Comparison of ENCODE assay signal across 15 mouse cellular contexts in genomic region chr11:36168921-36169537, GRCm38 (mm10).
DNase-seq lines count a peak whose midpoint lies in the region; ATAC-seq and TF ChIP-seq lines count a peak whose summit lies in the region.
"Had no signal": no experiment of that assay in that cellular context is flagged by ENCODE, and none has a peak within 500 bp of the region (broad histone marks: within the 10 kb centered on the region; RNA-seq: fewer than 3 reads in every experiment).

No protein-coding gene starts in this region.

- H3K36me3 ChIP-seq in heart, embryonic 11.5 days (ENCODE audit: control insufficient read depth, insufficient read depth, low read length), result no peaks in the 10 kb centered on the region
- H3K36me3 ChIP-seq in midbrain, embryonic 11.5 days (ENCODE audit: control insufficient read depth, insufficient read depth, low read length), result no peaks in the 10 kb centered on the region
- no peaks in the 10 kb centered on the region for H3K36me3 ChIP-seq in midbrain, postnatal 0 days (ENCODE audit: insufficient read depth, low read length)
- H3K36me3 ChIP-seq: embryonic facial prominence, embryonic 15.5 days; neural tube, embryonic 12.5 days had no signal

- DNase-seq in heart, postnatal 10 days, result peak; percentile 6 to 10
- DNase-seq in midbrain, embryonic 11.5 days (ENCODE audit: low spot score, missing footprints), result peak; percentile 78
- no peak for DNase-seq in midbrain, postnatal 0 days (ENCODE audit: low spot score)
- DNase-seq in gonadal fat pad, adult 2 months (ENCODE audit: low read depth), result peak; percentile 62
- DNase-seq in MN1 (ENCODE audit: low spot score), result no peak
- no peak for DNase-seq in frontal cortex, postnatal 14 days (ENCODE audit: low spot score in 2 of 2)
- DNase-seq: cerebellum, postnatal 25 days; kidney, postnatal 14 days had no signal

- no peaks in the 10 kb centered on the region for H3K4me1 ChIP-seq in heart, embryonic 11.5 days (ENCODE audit: control insufficient read depth, insufficient read depth, low read length)
- H3K4me1 ChIP-seq in midbrain, embryonic 11.5 days (ENCODE audit: control insufficient read depth, insufficient read depth, low read length), result no peaks in the 10 kb centered on the region
- H3K4me1 ChIP-seq in midbrain, postnatal 0 days (ENCODE audit: insufficient read depth, low read length), result no peaks in the 10 kb centered on the region
- H3K4me1 ChIP-seq: neural tube, embryonic 12.5 days had no signal

- no peak overlapping the region for H3K4me2 ChIP-seq in heart, embryonic 11.5 days
- H3K4me2 ChIP-seq in midbrain, embryonic 11.5 days, result no peak overlapping the region
- H3K4me2 ChIP-seq in midbrain, postnatal 0 days (ENCODE audit: low read depth, low read length, poor library complexity, severe bottlenecking), result no peak overlapping the region
- H3K4me2 ChIP-seq: embryonic facial prominence, embryonic 15.5 days; neural tube, embryonic 12.5 days had no signal

- no peaks in the 10 kb centered on the region for H3K9me3 ChIP-seq in heart, embryonic 11.5 days (replicated peaks; ENCODE audit: control insufficient read depth, low read length)
- no peaks in the 10 kb centered on the region for H3K9me3 ChIP-seq in midbrain, embryonic 11.5 days (ENCODE audit: control insufficient read depth, low read length)
- H3K9me3 ChIP-seq in midbrain, postnatal 0 days (ENCODE audit: low read length), result no peaks in the 10 kb centered on the region
- H3K9me3 ChIP-seq: embryonic facial prominence, embryonic 15.5 days; midbrain, embryonic 10.5 days; neural tube, embryonic 12.5 days had no signal

- H3K4me3 ChIP-seq in heart, embryonic 11.5 days (ENCODE audit: low read depth, low read length), result no peak overlapping the region
- H3K4me3 ChIP-seq in midbrain, embryonic 11.5 days (ENCODE audit: low read depth, low read length), result no peak overlapping the region
- H3K4me3 ChIP-seq in midbrain, postnatal 0 days (ENCODE audit: low read depth, low read length), result no peak overlapping the region
- H3K4me3 ChIP-seq: embryonic facial prominence, embryonic 15.5 days; midbrain, embryonic 10.5 days; neural tube, embryonic 12.5 days had no signal

- intact Hi-C loops in heart, postnatal 10 days (cut with DNase I), result no loop called here

- no peak for ATAC-seq in heart, embryonic 11.5 days (replicated peaks; ENCODE audit: insufficient number of reproducible peaks, low FRiP score, low TSS enrichment)
- no peak for ATAC-seq in midbrain, embryonic 11.5 days (ENCODE audit: low FRiP score)
- no peak for ATAC-seq in midbrain, postnatal 0 days (ENCODE audit: low FRiP score)
- ATAC-seq: CD4-positive, CD25-positive, alpha-beta regulatory T cell, adult 4 months; inflammation-experienced regulatory T-cells, adult 6 months had no signal

- no peaks in the 10 kb centered on the region for H3K27me3 ChIP-seq in heart, embryonic 11.5 days (ENCODE audit: control insufficient read depth, insufficient read depth, low read length)
- no peaks in the 10 kb centered on the region for H3K27me3 ChIP-seq in midbrain, embryonic 11.5 days (ENCODE audit: control insufficient read depth, insufficient read depth, low read length)
- no peaks in the 10 kb centered on the region for H3K27me3 ChIP-seq in midbrain, postnatal 0 days (ENCODE audit: insufficient read depth, low read length)
- H3K27me3 ChIP-seq: embryonic facial prominence, embryonic 15.5 days; neural tube, embryonic 12.5 days had no signal

- TF ChIP-seq CTCF in midbrain, postnatal 0 days (IDR thresholded peaks at IDR 0.05), result no peak

- WGBS in heart, embryonic 11.5 days (ENCODE audit: insufficient replicate concordance), result 88% methylated on average over 6 of the region's 6 CpGs
- 90% methylated on average over 6 of the region's 6 CpGs for WGBS in midbrain, embryonic 11.5 days
- 91% methylated on average over 6 of the region's 6 CpGs for WGBS in midbrain, postnatal 0 days

- H3K9ac ChIP-seq in heart, embryonic 11.5 days (ENCODE audit: low read depth, low read length), result no peak overlapping the region
- no peak overlapping the region for H3K9ac ChIP-seq in midbrain, embryonic 11.5 days (ENCODE audit: low read length)
- no peak overlapping the region for H3K9ac ChIP-seq in midbrain, postnatal 0 days (replicated peaks; ENCODE audit: low read length, poor library complexity, severe bottlenecking)
- H3K9ac ChIP-seq: embryonic facial prominence, embryonic 15.5 days; liver, embryonic 14.5 days; neural tube, embryonic 12.5 days had no signal

- H3K27ac ChIP-seq in heart, embryonic 11.5 days (ENCODE audit: low read depth, low read length), result no peak overlapping the region
- no peak overlapping the region for H3K27ac ChIP-seq in midbrain, embryonic 11.5 days (ENCODE audit: low read depth, low read length)
- H3K27ac ChIP-seq in midbrain, postnatal 0 days (ENCODE audit: low read depth, low read length), result no peak overlapping the region
- H3K27ac ChIP-seq: embryonic facial prominence, embryonic 15.5 days; liver, embryonic 14.5 days; midbrain, embryonic 10.5 days; neural tube, embryonic 12.5 days had no signal

Comparison
In these comparisons a context has a peak if more than half of its experiments do, and no peak if none do; other contexts are left out.
1. DNase-seq: peak in heart, postnatal 10 days (2 of 2), midbrain, embryonic 11.5 days (single experiment) and gonadal fat pad, adult 2 months (single experiment); none in midbrain, postnatal 0 days (single experiment), MN1 (single experiment) and frontal cortex, postnatal 14 days (0 of 2).